Mouse (Mus musculus) frontal cortex, adult (tissue): ENCODE data around the gene Gm45618.

Experiments
- ATAC-seq: cut with Nextera tagmentation; 2 replicates; pipeline ENCODE4 v1.9.2; 2017; ENCODE audit warnings: mild to moderate bottlenecking, moderate library complexity, mixed read lengths; ENCODE audit not compliant: low TSS enrichment

Gm45618 gene

GRCm38 (mm10) chr7:142070458-142071211 is 49.9 kb downstream of the Gm45618 start:
- peak; percentile 89 for ATAC-seq
